Mouse (Mus musculus) central nervous system, embryonic 14 days (tissue): Measurements from ENCODE around the gene Pdia5. TPM values are rescaled to one million over a fixed set of nuclear protein-coding genes. Genes with fewer than 3 reads are reported as not detected.

Source experiments
- polyA plus RNA-seq: library from polyadenylated mRNA; depleted of rRNA; stranded (reverse); fragments of >200 nt; gene quantifications from 2 replicates; pipeline ENCODE4 v1.2.3, GENCODE M21; 2012; rRNA removed

Pdia5 gene
- polyA plus RNA-seq: 14.0 and 23.3 TPM in 2 replicates

GRCm38 (mm10) chr16:35490231-35491070 lies at the start of gene Pdia5:
TSS of gene Pdia5 (minus strand) at chr16:35490873.

GRCm38 (mm10) chr16:35363150-35364062 lies 127.3 kb downstream of the Pdia5 start, which contains the start of gene Sec22a:
TSS of gene Sec22a (minus strand) at chr16:35363918.

Other genes starting within 250 kb of the Pdia5 start
- gene Sec22a, start 127.0 kb downstream of the Pdia5 start, polyA plus RNA-seq: 26.5 and 27.7 TPM in 2 replicates
- 55.3 and 61.5 TPM in 2 replicates for gene Sema5b, start 50.3 kb upstream of the Pdia5 start, polyA plus RNA-seq